Mouse (Mus musculus): ENCODE measurements at regions not wholly inside any gene's neighbourhood (a gene's known extent, or its start where the extent isn't known, plus 50 kb on each side); places are given as distances from the start of the nearest gene placed in this dataset.
A peak's percentile ranks its signal among the peaks of the same experiment; 100 is the strongest.

DNA sequence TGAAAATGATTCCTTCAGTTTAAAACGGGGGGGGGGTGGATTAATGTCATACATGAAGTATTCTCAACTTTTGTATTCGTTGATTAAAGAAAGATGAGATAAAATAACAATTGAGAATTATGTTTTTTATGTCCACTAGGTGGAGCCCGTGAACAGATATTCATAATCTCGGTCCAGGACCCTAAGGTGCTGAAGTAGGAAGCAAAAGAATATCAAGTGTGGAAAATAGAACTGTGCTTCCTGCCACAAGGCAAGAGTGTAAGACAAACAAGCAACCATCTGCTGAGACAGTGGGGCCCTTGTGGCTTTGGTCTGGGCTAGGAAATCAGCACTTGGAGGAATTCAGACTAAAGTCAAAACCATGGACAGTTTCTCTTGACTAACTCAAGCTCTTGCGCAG lies 50.9 kb upstream of the Kap start:
- DNase-seq, result no peak

DNA sequence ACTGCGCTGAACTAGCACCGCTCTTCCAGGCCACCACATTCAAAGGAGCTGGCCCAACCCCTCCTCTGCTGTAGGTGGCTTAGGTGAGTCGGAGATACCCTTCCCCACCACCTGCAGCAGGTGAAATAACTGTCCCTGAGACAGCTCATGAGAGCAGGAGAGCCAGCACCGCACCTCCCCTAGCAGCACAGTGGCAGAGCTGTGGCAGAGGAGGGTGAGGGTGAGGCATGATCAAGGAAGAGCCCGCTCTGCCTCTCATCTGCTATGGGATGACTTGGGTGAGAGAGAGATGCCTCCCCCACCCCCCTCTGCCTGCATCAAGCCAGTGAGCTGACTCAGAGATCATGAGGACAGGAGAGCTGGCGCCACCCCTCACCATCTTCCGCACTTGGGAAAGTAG lies 81.1 kb upstream of the Kap start:
- DNase-seq, result no peak

DNA sequence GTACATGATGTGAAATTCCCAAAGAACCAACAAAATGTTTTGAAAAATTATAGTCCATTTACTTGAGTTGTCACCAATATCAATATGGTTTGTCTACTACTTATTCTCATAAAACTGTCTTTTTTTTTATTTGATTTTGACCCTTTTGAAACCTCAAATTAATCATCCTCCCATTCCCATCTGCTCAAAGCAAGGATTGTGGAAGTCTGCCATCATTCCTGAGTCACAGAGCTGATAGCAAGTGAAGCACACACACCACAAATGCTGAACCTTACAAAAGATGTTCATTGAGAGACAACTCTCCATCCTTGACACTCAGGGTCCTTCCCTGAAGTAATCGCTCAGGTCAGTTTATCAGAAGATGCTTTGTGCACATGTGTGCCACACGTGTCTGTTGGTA lies 82.1 kb upstream of the Kap start:
- DNase-seq, result no peak

GRCm38 (mm10) chr6:133959902-133960634 lies 75.4 kb upstream of the Etv6 start:
- no peak for DNase-seq

GRCm38 (mm10) chr6:133960713-133961112 lies 74.8 kb upstream of the Etv6 start:
- peak; percentile 13 to 18 for DNase-seq

DNA sequence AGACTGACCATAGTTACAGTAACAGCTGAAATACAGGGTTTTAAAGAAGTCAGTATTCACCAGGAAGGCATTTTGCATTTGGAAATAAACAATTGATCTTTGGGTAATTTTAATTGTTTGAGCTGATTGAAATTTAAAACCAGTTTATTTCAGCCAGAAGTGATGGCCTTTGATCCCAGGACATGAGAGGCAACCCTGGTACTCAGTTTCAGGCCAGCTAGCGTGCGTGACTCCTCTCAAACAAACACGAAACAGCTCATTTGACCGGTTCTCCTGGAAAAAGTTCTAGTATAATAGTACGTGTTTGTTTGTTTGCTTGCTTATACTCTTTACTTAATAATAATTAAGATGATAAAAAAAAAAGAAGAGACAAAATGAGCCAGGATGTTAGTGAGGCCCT lies 72.9 kb upstream of the Etv6 start:
- DNase-seq, result no peak

DNA sequence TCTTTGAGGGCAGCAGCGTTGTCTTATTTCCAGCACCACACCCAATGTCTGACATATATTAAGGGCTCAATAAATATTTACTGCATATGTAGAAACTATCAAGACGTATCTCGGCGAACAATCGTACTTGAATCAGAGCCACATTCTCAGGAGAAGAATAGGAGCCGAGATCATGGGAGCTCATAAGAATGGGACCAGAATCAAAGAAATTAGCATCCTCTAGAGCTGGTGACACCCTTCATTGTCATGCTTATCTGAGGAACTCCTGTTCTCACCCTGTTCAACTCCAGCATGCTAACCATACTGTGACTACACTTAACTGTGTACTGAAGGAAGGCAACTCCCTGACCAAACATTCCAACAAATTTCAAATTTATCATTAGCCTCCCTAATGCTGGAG lies 72.2 kb upstream of the Etv6 start:
- DNase-seq, result no peak

DNA sequence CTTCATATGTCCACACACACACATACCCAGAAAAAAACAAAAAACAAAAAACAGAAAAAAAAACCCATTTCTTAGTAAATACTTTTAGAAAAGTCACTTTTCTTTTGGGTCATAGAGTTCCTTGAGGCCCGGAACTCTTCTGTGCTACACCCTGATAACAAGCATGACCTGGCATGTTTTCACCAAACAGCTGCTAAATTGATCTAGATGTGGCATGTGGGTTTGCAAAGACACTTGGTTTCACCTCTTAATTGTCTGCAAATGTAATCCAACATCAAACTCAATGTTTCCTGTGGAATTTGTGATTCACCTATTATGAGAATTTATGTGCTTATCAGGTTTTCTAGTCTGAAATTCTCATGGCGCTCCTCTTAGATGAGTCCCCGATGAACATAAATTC lies 68.2 kb upstream of the Etv6 start:
- DNase-seq, result no peak

- no peak for DNase-seq
These were observed 63.3 kb upstream of the Etv6 start for GRCm38 (mm10) chr6:133972054-133972705.

- no peak for DNase-seq
These were observed 62.2 kb upstream of the Etv6 start for GRCm38 (mm10) chr6:133973205-133973838.

- DNase-seq, result no peak
These were observed 59.5 kb upstream of the Etv6 start for GRCm38 (mm10) chr6:133975951-133976350.

DNA sequence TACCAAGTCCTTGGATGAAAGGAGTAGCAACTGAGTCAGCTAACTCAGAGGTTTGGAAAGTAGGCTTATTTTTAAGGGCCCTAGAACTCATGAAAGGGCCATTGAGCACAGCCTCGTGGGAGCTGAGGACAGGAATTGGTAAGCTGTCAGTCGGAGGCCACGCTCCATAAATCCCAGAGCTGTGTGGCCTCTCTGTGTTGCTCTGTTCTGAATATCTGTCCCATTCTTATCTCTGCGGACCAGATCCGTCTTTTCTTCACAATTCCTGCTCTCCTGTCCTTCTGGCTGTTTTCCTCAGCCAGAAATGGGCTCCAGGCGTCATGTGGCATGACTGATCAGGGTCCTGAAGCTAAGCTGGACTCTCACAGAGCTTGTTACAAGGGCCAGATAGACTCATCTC lies 58.6 kb upstream of the Etv6 start:
- DNase-seq, result no peak

DNA sequence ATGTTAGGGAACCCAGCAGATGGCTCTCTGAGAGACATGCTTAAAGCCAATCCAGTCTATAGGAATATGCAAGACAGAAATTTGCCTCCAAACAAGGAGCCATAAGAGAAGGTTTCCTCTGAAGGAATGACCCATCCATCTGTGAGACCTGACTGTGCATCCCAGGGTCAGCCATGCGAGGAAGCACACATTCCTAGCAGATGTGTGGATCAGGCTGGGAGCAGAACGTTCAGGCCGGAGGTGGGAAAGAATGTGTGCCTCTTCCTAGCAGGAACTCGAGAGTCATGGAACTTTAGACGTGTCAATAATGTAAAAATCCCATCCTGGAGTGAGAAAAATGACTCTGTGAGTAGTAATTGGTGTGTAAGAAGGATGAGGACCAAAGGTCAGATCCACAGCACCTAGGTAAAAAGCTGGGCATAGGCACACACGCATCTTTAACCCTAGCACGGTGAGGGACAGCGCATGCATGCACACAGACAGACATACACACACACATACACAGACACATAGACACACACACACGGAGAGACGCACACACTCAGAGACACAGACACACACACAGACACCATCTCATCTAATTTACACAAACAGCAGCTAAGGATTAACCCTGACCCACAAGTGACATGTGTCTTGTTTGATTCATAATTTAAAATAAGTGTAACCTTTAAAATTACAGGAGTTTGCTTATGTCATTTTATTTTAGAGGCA lies 51.5 kb upstream of the Etv6 start:
- no peak for DNase-seq

- no peak for DNase-seq
These were observed 50.7 kb upstream of the Etv6 start for GRCm38 (mm10) chr6:133984666-133985355.

Data from thymus, adult 18-20 months (tissue).